Mouse (Mus musculus) gastrocnemius, adult 2 months (tissue): ENCODE measurements around the gene Vac14. TPM values are rescaled to one million over a fixed set of nuclear protein-coding genes. Genes with fewer than 3 reads are reported as not detected.

Source experiments
- DNase-seq: peaks from one replicate; pipeline ENCODE4 v3.0.0; 2022
- H3K27ac ChIP-seq: fragments of 200-600 bp; 2 replicates; pipeline ENCODE4 v1.8.1; 2022; ENCODE audit warnings: mild to moderate bottlenecking
- H3K4me3 ChIP-seq: fragments of 200-600 bp; 2 replicates; pipeline ENCODE4 v1.8.1; 2022; ENCODE audit warnings: mild to moderate bottlenecking, moderate library complexity
- CTCF ChIP-seq: fragments of 200-600 bp; IDR thresholded peaks from 2 replicates; pipeline ENCODE4 v1.8.1; 2022; ENCODE audit warnings: antibody characterized with exemption, mild to moderate bottlenecking, moderate library complexity
- intact Hi-C: fragments of 180-260 bp; cut with DNase I; formaldehyde crosslinking; loops from one replicate; pipeline ENCODE4 v1.15.1; 2025
- total RNA-seq, 2 experiments: library from RNA; stranded (reverse); gene quantifications; 2 replicates each; pipeline ENCODE4 v1.2.3; 2021

The Vac14 gene
- total RNA-seq, 2 experiments from 2014 or later: 15.6 to 18.2 TPM

DNA sequence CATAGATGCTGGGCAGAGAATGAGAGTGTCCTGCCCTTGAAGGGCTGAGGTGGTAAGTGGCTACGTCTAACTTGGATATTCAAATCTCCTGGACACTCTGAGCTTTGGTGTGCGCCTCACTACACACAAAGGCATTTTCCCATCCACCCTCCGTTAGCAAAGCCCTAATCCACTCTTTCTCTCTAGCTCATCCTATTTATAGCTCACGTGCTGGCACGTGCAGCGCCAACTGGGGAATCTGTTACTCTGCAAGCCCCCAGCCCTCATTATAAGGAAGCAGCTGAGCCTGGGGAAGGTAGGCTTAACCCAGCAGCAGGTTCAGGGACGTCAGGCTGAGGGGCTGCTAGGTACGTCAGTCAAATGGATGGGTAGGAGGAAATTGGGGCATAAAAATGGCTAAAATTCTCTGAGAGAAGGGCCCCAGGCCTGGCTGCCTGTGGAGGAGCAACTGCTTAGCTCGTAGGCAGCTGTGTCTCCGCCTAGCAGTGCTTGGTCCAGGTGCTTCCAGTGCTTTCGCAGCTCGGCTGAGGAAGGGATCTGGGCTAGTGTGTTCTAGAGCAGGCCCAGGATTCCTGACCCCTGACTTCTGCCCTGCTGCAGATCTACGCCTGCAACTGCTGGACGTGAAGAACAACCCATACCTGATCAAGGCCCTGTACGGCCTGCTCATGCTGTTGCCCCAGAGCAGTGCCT lies 96.6 kb downstream of the Vac14 start:
- no peak for TF ChIP-seq CTCF
- intact Hi-C loops: loop anchor here (5.0 kb wide), 1 partner anchor 38 kb away; no protein-coding TSS in a partner anchor

GRCm38 (mm10) chr8:110716075-110716474 lies 97.7 kb downstream of the Vac14 start:
- TF ChIP-seq CTCF: no peak
- Histone ChIP-seq H3K27ac (peak overlapping the region; percentile 90), H3K4me3 (no peak overlapping the region)
- DNase-seq: peak; percentile 64
- intact Hi-C loops: loop anchor here (5.0 kb wide), 1 partner anchor 39 kb away; no protein-coding TSS in a partner anchor

More for the DNA sequence above, 96.6 kb downstream of the Vac14 start:
- Histone ChIP-seq H3K27ac (peak overlapping the region; percentile 90), H3K4me3 (no peak overlapping the region)
- no peak for DNase-seq

DNA sequence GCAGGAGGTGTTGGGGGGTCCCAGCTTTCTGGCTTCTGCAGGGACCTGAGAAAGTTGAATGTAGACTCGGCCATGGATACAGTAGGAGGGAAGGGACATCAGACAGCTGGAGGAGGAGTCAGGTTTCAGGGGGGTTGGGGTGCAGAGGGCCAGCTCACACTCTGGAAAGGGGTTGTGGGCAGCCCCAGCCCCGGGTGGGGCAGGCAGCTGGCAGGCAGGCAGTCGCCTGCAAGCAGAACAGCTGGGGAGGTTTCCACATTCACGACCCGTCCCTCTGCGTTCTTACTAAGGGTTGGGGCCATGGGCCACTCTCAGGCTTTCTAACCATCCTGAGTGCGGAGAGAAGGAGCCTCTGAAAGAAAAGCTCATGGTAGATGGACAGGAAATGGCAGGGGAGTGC lies 98.7 kb downstream of the Vac14 start:
- Histone ChIP-seq H3K4me3 (no peak overlapping the region), H3K27ac (peak overlapping the region; percentile 90)
- no peak for DNase-seq
- no peak for TF ChIP-seq CTCF
- intact Hi-C loops: loop anchor here (5.0 kb wide), 1 partner anchor 40 kb away; no protein-coding TSS in a partner anchor

DNA sequence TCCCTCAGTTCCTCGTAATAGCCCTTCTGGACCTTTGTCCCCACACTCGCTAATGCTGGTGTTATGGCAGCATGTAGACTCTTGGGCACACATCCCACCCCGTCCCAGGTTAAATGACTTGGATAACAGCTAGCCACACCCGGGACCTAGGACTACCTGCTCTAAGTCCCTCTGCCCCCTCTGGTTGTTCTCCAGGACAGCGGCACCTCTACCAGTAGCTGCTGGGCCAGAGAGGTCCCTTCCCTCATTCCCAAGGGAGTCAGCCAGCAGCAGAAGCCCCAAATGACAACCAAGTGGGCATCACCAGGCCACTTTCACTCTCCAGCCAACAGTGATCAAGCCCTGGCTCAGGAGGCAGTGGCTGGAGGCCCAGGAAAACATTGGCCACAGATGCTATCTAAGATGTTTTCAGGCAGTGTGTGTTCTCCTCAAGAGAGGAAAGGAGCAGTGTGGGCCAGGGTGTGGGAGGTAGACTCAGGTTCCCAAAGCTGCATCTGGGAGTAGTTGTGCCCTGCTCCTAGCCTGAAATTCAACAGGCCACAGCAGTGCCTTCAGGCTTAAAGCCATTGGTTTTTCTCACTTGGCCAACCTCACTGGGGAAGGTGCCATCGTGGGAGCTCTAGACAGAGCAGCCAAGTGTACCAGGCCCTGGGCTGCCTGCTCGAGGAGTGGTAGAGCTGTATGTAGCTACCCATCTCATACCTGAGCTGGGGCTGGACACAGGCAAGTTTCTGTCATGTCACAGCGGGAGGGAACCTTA lies 100.0 kb downstream of the Vac14 start:
- intact Hi-C loops: loop anchor here (5.0 kb wide), 1 partner anchor 41 kb away; no protein-coding TSS in a partner anchor
- TF ChIP-seq CTCF: no peak
- Histone ChIP-seq H3K27ac (peak overlapping the region; percentile 90), H3K4me3 (no peak overlapping the region)
- DNase-seq: peak; percentile 73

DNA sequence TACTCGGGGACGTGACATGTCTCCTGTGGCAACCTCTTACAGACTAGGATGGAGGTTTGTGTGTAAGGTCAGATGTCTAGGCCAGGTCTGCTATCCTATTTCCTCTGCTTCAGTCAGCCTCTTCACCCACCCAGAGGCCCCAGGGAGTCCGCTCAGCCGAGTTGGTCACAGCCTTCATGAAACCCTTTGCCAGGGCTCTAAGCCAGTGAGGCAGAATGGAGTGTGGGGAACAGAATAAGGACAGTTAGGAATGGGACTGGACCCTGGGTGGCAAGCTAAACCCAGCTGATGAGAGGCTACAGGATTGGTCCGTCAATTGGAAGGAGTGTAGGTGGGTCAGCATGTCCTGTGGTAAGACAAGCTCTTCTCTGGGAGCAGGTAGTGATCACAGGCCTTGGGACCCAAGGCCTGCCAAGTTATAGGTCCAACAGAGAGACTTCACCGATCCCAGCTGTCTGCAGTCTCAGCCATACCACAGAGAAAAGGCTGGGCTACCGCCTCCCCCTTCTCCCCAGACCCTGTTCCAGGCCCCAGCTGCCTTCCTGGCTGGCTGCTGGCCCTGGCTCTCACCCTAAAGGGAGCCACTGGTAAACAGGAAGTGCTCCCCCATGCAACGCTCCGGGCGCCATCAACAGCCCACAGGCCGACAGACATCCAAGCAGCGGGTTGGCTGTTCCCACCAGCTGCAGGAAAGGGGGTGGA lies 100.7 kb downstream of the Vac14 start:
- intact Hi-C loops: loop anchor here (5.0 kb wide), 1 partner anchor 42 kb away; no protein-coding TSS in a partner anchor
- DNase-seq: peak; percentile 85
- TF ChIP-seq CTCF: no peak
- Histone ChIP-seq H3K4me3 (peak overlapping the region; percentile 23), H3K27ac (peak overlapping the region; percentile 90)

DNA sequence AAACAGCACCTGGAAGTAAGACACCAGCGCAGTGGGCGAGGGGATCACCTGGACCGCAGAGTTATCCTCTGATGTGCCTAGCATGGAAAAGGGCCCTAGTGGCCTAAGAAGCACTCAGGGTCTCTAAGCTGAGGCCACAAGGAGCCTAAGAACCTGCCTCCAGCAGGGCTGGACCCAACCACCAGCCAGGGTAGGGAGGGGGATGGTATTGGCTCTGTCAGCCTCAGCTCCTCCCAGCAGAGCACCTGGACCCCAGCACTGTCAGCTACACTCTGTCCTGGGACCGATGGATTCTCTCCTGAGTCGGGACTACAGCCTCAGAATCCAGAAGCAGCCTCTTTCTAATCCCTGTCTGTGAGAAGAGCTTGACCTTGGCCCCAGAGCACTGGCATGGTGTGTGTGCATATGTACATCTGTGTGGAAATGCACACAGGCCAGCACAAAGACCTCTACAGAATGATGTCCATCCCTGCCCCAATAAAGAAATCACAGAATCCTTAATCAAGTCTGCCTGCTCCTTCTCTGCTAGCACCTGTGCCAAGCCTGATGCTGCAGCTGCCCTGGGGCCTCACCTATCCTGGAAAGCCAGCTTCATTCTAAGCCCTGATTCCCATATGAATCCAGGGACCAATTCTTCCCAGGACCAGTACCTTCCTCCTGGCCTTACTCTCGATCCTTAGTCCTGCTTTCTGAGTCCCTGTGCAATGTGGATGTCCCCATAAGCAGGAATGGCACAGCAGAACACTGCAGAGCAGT lies 101.7 kb downstream of the Vac14 start:
- DNase-seq: no peak
- TF ChIP-seq CTCF: no peak
- Histone ChIP-seq H3K4me3 (peak overlapping the region; percentile 83), H3K27ac (peak overlapping the region; percentile 90)
- intact Hi-C loops: loop anchor here (5.0 kb wide), 2 partner anchors 43 to 58 kb away; no protein-coding TSS in a partner anchor

DNA sequence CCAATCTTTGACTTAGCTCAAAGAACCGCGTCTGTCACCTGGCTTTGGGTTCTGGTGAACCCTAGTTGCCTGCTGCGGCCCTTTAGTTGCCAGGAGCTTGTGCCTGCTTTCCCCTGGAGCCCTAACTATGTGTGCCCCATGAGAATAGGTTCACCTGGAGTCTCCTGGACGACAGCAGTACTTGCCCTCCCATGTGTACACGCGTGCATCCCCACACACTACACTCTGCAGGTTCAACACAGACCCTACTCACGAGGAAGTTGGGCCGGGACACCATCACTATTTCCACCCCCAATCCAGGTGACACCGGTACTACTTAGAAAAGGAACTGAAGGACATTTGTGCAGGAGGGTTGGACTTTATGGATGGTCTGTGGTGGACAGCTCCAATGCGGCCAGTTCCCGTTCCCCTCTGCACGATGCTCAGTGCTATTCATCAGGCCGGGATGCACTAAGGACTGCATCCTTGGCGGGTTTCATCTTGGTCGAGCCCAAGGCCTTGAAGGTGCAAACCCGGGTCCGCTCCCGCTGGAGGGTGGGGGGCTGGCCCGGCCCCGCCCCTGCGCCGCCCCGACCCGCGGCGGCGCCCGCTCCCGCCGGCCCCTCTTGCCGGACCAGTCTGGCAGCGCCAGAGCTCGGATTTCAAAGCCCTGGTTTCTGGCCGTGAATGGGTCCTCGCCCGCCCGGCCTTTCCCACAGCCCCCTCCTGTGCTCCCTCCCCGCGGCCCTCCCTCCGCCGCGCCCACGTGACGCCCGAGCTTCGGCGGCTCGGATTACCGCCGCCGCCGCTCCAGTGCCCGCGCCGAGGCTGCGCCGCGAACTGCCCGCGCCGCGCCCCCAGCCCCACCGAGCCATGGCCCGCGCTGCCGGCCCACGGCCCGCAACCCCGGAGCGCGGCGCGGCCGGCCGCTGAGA lies 102.6 kb downstream of the Vac14 start, which contains the start of gene Mtss1l:
Gene Mtss1l, plus strand, starts transcription at position 792 of the 914 bp plus-strand sequence.
- intact Hi-C loops: loop anchor here (5.0 kb wide), 1 partner anchor 59 kb away; no protein-coding TSS in a partner anchor

GRCm38 (mm10) chr8:110721606-110722413 lies 103.4 kb downstream of the Vac14 start:
- Histone ChIP-seq H3K4me3 (peak overlapping the region; percentile 83), H3K27ac (peak overlapping the region; percentile 90)
- intact Hi-C loops: loop anchor here (5.0 kb wide), 1 partner anchor 60 kb away; no protein-coding TSS in a partner anchor
- no peak for TF ChIP-seq CTCF
- no peak for DNase-seq

More for the DNA sequence above, 102.6 kb downstream of the Vac14 start, which contains the start of gene Mtss1l:
- DNase-seq: peak; percentile 93
- Histone ChIP-seq H3K27ac (peak within 1 kb of the TSS; percentile 90), H3K4me3 (peak within 1 kb of the TSS; percentile 83)
- TF ChIP-seq CTCF: no peak

DNA sequence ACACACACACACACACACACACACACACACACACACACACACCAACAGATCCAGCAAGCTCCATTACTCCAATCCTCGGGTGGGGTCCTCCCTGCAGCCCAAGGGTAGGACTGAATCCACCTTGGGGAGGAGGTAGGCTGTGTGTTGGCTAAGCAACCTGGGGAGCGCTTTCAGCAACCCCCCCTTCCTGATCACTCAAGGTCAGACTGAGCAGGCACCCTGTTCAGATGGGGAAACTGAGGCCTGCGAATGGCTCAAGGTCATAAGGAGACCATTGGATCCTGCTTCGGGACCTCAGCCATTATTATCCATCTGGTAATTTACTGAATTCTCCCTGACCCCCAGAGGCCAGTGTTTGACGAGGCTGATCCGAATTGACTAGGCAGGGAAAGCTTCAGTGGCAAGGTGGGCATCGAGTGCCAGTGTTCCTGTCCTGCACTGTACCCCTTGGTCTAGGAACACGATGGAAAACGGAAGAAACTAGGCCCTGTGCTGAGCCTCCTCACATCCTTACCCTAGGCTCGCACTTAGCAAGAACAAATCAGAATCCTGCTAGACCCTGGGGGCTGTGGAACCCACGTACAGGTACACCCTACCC lies 104.1 kb downstream of the Vac14 start:
- DNase-seq: no peak
- intact Hi-C loops: loop anchor here (5.0 kb wide), 1 partner anchor 60 kb away; no protein-coding TSS in a partner anchor
- H3K27ac ChIP-seq: peak overlapping the region; percentile 90
- TF ChIP-seq CTCF: no peak
- peak overlapping the region; percentile 83 for H3K4me3 ChIP-seq
